Mouse (Mus musculus): ENCODE data around the gene Dach1.

Dach1 gene

GRCm38 (mm10) chr14:98108764-98109163 is 60.8 kb downstream of the Dach1 start:
- DNase-seq (ENCODE audit: low spot score): no peak

- DNase-seq (ENCODE audit: low spot score): no peak
Measured at GRCm38 (mm10) chr14:98106208-98106607, 63.4 kb downstream of the Dach1 start.

GRCm38 (mm10) chr14:98104314-98104955 is 65.1 kb downstream of the Dach1 start:
- DNase-seq (ENCODE audit: low spot score): no peak

GRCm38 (mm10) chr14:98095229-98095628 is 74.3 kb downstream of the Dach1 start:
- no peak for DNase-seq (ENCODE audit: low spot score)

GRCm38 (mm10) chr14:98089246-98089645 is 80.3 kb downstream of the Dach1 start:
- no peak for DNase-seq (ENCODE audit: low spot score)

GRCm38 (mm10) chr14:98087355-98087754 is 82.2 kb downstream of the Dach1 start:
- no peak for DNase-seq (ENCODE audit: low spot score)

GRCm38 (mm10) chr14:98086794-98087193 is 82.8 kb downstream of the Dach1 start:
- DNase-seq (ENCODE audit: low spot score): no peak

GRCm38 (mm10) chr14:98085141-98085540 is 84.4 kb downstream of the Dach1 start:
- no peak for DNase-seq (ENCODE audit: low spot score)

- DNase-seq (ENCODE audit: low spot score): no peak
Measured at GRCm38 (mm10) chr14:98084720-98085119, 84.8 kb downstream of the Dach1 start.

- no peak for DNase-seq (ENCODE audit: low spot score)
Measured at GRCm38 (mm10) chr14:98083419-98083818, 86.1 kb downstream of the Dach1 start.

- no peak for DNase-seq (ENCODE audit: low spot score)
Measured at GRCm38 (mm10) chr14:98080014-98080413, 89.6 kb downstream of the Dach1 start.

GRCm38 (mm10) chr14:98077996-98078395 is 91.6 kb downstream of the Dach1 start:
- no peak for DNase-seq (ENCODE audit: low spot score)

GRCm38 (mm10) chr14:98073421-98074080 is 96.0 kb downstream of the Dach1 start:
- DNase-seq (ENCODE audit: low spot score): no peak

- DNase-seq (ENCODE audit: low spot score): no peak
Measured at GRCm38 (mm10) chr14:98072647-98073420, 96.7 kb downstream of the Dach1 start.

- DNase-seq (ENCODE audit: low spot score): no peak
Measured at GRCm38 (mm10) chr14:98071877-98072276, 97.7 kb downstream of the Dach1 start.

- DNase-seq (ENCODE audit: low spot score): no peak
Measured at GRCm38 (mm10) chr14:98067273-98067905, 102.2 kb downstream of the Dach1 start.

- no peak for DNase-seq (ENCODE audit: low spot score)
Measured at GRCm38 (mm10) chr14:98064190-98064589, 105.4 kb downstream of the Dach1 start.

GRCm38 (mm10) chr14:98049329-98049728 is 120.2 kb downstream of the Dach1 start:
- no peak for DNase-seq (ENCODE audit: low spot score)

GRCm38 (mm10) chr14:98048403-98048802 is 121.2 kb downstream of the Dach1 start:
- no peak for DNase-seq (ENCODE audit: low spot score)

- DNase-seq (ENCODE audit: low spot score): no peak
Measured at GRCm38 (mm10) chr14:98047670-98048069, 121.9 kb downstream of the Dach1 start.

GRCm38 (mm10) chr14:98046960-98047359 is 122.6 kb downstream of the Dach1 start:
- no peak for DNase-seq (ENCODE audit: low spot score)

GRCm38 (mm10) chr14:98038524-98038923 is 131.0 kb downstream of the Dach1 start:
- DNase-seq (ENCODE audit: low spot score): no peak

GRCm38 (mm10) chr14:98037175-98037574 is 132.4 kb downstream of the Dach1 start:
- no peak for DNase-seq (ENCODE audit: low spot score)
